Mouse (Mus musculus) common myeloid progenitor, adult 5-6 weeks (primary cell): Measurements from ENCODE around the gene Spats2l. TPM values are rescaled to one million over a fixed set of nuclear protein-coding genes. Genes with fewer than 3 reads are reported as not detected.

Source experiments
- ATAC-seq: replicated peaks from 2 replicates; pipeline ENCODE4 v1.8.0; 2016; ENCODE audit warnings: low read depth, mild to moderate bottlenecking, moderate TSS enrichment, inconsistent platforms; ENCODE audit not compliant: poor library complexity, severe bottlenecking
- total RNA-seq: library from RNA; stranded (forward); fragments of 200-1000, 187-1606 nt; gene quantifications from 2 replicates; pipeline ENCODE4 v1.2.3, GENCODE M21; 2017

The Spats2l gene
- total RNA-seq, 1 experiment from 2014 or later, result not detected

DNA sequence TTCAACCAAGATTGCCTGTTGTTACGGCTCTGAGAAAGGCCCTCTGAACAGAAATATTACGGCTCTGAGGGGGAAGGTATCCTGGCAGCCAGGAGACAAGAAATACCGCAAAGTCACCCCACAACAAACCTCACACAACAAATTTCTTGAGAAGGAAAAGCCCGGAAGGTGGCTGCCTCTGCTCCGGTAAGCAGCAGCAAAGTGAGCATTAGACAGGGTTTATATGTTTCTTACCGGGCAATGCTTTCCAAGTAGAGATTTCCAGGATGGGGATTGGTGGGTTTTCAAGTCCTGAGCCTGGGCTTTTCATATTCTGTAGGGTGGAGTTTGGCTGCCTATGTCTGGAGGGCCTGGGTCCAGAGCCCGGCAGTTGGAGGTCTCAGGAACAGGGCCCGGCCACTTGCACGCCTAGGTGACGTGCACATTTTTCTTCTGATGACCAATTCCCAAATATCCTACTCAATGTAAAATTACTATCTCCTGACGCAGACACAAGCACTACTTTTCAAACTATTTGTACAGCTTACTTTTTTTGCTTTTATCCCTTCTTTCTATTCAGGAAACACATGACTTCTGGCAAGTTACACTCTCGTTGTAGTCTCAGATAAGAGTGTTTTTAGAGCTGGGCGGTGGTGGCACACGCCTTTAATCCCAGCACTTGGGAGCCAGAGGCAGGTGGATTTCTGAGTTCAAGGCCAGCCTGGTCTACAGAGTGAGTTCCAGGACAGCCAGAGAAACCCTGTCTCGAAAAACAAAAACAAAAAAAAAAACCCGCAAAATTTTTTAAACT lies 179.8 kb downstream of the Spats2l start:
- ATAC-seq, result no peak

- ATAC-seq, result no peak
Observed at GRCm38 (mm10) chr1:57954376-57954765, 180.4 kb downstream of the Spats2l start.

GRCm38 (mm10) chr1:57955774-57956173 lies 181.8 kb downstream of the Spats2l start:
- ATAC-seq, result no peak

- peak; percentile 97 for ATAC-seq
Observed at GRCm38 (mm10) chr1:57969327-57970271, 195.6 kb downstream of the Spats2l start.

DNA sequence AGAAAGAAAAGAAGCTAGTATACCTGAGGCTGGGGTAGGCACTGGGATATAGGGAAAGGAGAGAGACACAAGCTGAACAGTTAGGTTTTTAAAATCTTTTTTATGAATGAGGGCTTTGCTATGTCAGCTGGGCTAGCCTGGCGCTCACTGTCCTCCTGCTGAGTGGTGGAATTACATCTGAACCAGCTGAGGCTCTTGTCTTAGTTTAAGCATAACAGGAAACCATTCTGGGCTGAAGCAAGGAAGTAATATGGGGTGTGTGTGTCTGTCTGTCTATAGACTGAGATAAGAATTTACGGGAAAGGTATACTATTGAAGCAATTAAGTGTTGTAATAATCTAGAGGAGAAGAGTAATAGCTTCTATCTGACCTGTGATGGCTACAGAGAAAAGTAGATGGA lies 197.6 kb downstream of the Spats2l start:
- no peak for ATAC-seq

DNA sequence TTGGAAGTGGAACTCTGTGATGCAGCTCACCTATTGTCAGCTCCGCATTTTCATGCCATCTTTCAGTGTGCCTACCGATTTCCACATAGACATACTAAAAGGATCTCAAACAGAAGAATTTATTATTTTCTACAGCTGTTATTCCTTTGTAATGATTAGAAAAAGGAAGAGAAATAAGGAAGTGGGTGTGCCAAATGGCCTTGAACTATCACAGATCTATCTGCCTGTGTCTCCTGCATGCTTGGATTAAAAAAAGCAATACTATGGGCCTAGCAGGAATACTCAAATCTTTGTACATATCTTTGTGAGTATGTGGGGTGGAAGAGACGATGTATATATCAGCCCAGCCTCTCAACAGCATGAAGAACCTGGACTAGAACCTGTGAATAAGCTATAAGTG lies 202.9 kb downstream of the Spats2l start:
- no peak for ATAC-seq

DNA sequence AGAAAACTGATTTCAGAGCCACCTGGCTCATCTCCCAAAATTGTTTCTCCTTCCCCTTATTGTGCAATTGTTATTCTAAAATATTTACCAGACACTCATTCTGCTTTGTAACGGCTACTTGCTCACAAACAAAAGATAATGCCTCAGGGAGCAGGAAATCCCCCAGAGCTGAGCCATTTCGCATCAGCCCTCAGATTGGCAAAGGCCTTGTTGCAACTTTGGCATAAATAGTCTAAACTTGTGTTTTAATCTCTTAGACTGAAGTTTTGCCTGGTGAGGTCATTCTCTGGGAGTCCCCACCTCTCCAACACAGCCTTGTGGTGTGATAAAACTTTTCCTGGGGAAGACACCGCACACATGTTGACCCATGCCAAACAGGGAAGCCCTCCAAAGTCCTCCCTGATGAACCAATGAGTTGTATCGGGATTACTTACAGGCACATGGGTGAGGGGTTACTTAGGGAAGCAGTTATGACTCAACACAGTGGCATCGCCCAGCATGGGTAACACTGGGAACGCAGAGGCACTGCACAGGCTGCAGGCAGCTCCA lies 215.2 kb downstream of the Spats2l start:
- ATAC-seq, result no peak

DNA sequence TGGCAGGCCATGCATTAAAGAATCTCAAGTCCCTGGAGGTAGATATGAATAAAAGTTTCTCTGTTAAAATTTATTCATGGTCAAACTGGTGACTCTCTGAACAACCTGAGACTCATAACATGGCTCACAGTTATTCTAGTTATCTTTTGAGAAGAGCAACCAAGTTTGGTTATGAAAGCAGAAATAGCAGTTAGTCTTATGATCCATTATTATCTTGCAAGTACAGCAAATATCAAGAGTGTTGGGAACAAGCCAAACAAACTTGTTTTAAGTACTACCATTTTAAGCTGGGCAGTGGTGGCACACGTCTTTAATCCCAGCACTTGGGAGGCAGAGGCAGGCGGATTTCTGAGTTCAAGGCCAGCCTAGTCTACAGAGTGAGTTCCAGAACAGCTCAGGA lies 217.3 kb downstream of the Spats2l start:
- no peak for ATAC-seq

GRCm38 (mm10) chr1:57995432-57996132 lies 221.6 kb downstream of the Spats2l start, which contains the start of gene Sgo2a:
Gene Sgo2a (plus strand): TSS chr1:57995971.
- ATAC-seq, result peak; percentile 99

- ATAC-seq, result peak; percentile 19
Observed at GRCm38 (mm10) chr1:57996133-57996615, 222.2 kb downstream of the Spats2l start.

Other genes with a start within 250 kb of the Spats2l start
- gene Sgo2a, start 221.8 kb downstream of the Spats2l start, total RNA-seq, result 31.2 and 32.4 TPM in 2 replicates
- gene Kctd18, start 244.8 kb downstream of the Spats2l start, total RNA-seq, result 16.5 and 29.2 TPM in 2 replicates